Mouse (Mus musculus) activated CD4-positive, CD25-positive, alpha-beta regulatory T cell, adult 4 months (primary cell): ENCODE measurements at regions not wholly inside any gene's neighbourhood (a gene's known extent, or its start where the extent isn't known, plus 50 kb on each side); places are given as distances from the start of the nearest gene placed in this dataset.
"Not testable (repeated sequence)": the region's sequence is repeated elsewhere in the genome, so short reads cannot be mapped to it uniquely, and the experiment has no call there.

ENCODE experiments used
- ATAC-seq: one replicate; pipeline ENCODE4 v1.8.0; 2017

DNA sequence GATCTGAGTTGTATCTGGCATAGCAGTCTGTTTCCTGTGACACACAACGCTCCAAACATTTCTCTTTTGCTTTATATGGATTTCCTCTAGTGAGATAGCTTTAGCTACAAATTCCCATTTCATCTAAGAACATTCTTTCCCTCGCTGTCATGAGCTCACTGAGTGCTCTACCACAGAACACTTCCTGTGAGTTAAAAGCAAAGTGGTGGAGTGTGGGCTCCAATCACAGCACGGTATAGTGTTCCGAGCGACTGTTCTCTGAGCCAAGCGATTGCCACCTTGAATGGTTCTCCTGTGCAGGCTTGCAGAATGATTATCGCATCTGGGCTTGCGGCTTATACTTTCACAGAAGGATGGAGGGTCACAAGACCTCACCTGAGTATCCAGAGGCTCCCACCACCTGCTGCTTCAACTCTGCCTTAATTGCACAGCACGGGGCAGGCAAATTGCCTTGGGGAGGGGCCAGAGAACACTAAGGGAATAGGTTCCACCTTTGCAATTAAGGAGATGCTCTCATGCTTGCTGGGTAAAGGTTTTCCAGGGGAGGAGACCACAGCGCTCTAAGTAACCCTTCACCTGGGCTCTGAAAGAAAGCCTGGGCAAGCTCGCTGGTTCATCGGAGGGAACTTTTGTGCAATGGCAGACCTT lies 477.7 kb downstream of the Zfp704 start:
- ATAC-seq = no peak

DNA sequence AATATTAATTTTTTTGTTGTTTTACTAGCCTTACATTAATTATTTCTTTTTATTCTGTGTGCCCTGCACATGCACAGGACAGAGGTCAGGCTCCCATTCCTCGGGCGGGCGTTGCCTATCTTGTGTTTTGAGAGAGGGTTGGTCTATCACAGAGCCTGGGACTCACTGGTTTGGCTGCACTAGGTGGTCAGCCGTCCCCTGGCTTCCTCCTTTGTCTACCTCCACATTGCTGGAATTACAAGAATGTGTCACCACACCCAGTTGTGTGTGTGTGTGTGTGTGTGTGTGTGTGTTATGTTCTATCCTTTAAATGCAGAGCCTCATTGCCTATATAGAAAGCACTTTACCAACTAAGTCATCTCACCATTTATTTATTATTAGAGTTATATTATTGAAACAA lies 478.5 kb downstream of the Zfp704 start:
- no peak for ATAC-seq

DNA sequence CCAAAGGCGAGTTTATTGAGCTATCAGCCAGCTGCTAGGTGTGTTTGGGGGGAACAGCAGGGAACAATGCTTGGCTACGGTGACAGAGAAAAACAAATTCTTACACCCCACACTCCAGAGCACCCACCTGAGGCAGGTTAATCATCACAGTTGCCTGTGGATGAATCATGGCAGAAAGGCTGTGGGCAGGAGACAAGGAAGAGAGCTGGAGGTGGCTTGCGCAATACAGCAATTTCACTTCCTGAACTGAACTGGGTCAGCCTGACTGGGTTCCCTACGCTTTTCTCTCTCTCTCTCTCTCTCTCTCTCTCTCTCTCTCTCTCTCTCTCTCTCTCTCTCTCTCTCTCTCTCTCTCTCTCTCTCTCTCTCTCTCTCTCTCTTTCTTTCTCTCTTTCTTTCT lies 481.5 kb downstream of the Zfp704 start:
- ATAC-seq = no peak

DNA sequence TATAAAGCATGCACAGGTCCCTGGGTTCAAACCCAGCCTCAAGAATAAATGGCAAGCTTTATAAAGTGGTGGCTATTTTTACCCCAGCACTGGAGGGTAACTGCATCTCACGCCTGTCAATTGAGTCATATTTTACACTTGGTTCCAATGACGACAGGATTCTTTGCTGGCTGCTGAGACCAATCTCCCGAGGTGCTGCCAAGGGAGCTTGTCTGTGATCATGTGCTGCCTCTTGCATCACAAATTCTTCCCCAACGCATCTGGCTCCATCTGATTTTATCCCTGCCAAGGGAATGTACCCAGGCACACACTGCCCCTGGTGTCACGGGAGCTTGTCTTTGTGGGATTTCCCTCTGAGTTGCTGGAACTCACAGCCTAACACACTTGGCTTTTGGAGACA lies 486.8 kb downstream of the Zfp704 start:
- no peak for ATAC-seq

DNA sequence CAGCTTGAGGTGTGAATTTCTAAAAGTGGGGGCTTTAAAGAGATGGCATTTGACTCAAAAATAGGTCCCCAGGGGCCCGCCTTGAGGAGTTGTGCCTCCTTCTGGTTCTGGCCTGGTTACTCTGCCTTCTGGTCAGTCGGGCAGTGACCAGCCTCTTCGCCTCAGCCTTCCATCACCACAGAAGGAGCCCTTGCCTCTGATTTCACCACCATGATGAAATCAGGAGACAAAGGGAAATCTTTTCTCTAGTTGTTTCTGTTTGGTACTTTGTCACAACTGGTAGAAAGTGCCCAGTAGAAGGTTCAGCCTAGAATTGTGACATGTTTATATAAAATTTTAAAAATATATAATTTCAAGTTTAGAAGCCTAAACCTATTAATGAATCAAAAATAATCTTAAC lies 492.0 kb downstream of the Zfp704 start:
- ATAC-seq = no peak

DNA sequence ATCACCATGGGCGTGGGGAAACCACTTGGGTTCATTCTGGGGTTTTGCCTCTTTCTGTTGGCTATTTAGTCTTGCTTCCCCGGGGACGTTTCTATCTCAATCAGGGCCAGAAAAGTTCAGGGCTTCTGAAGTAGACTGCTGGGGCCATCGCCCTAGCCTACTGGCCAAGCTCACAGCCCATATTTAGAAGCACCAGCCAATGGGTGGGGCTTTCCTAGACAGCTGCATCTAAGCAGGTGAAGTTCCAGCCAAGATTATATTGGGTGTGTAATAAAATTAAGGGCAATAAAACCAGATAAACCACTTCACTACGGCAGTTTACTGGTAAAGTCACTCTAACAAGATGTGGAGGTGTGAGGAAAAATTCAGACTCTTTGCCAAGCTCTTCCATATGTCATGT lies 496.5 kb downstream of the Zfp704 start:
- ATAC-seq = no peak

DNA sequence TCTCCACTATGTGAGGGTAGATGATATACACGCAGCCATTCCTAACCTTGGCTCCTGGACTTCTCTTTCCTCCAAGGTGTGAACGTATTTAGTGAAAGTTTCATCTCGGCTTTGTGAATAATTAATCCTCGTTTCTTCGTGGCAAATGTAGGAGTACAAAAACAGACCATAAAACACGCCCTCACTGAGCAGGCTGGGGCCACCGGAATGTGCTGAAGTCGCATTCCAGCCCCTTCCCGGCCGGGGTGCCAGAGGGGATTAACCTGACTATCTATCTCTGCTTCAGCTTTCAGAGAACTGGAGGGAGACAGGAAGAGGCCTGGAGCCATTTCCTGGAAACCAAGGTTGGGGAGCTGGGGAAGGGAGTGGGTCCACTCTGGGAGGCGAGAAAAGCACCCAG lies 499.1 kb downstream of the Zfp704 start:
- no peak for ATAC-seq

DNA sequence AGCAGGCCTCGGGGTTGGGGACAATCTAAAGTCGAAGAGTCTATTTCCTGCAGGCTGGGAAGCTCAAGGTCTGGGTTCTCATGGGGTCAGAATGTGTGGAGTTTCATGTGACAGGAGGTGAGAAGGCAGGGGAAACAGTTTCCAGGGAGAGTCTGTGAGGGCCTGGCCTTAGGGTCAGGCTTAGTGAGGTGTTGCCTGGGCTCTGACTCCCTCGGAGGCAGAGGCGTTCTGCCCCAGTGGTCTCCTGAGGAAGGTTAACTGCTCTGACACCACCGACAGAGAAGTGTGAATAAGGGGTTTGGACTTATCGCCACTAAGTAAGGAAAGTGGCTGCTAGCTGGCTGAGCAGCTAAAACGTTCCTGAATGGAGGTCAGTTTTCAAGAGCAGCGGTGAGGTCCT lies 499.9 kb downstream of the Zfp704 start:
- no peak for ATAC-seq

DNA sequence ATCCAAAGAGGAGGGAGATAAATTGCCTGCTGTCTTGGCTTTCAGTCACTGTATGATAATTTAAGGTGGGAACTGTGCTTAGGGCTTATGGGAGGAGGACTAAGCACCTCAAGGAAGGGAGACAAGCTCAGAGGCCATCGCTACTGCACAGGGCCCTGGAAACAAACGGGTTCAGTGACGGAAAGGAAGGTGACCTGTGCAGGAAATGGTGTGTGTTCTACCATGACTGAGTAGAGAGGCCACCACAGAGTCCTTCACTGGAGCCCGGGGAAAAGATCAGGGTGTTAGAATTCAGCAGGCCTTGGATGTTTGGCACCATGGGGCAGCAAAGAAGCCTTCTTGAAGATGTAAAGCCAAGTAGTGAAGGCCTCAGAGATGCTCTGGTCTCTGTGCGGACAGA lies 500.4 kb downstream of the Zfp704 start:
- ATAC-seq = no peak

DNA sequence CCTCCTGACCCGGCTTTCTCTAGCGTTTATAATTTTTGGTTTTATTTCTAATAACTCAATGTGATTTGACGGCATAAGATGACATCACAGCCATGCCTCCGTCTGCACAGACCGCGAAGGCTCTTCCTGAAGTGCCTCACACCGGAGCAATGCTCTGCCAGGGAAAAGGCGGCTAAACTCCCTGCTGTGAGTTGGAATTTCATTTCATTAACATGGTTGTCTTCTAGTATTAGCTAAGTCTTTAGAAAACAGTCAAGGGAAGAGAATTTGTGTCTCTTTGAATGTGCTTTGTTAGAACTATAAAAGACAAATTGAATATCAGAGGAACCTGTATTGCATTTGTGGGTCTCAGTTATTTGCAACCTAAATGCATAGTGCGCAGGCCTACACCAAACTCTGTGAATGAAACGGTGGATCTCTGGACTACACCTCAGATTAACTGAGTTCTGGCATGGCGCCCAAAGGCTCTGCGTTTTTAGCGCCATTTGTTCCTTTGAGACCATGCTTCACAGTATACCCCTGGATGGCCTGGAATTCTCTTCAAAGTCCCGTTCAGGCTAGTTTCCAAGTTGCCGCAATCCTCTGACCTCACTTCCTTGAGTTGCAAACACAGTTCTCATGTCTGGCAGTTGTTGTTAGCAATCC lies 502.0 kb downstream of the Zfp704 start:
- ATAC-seq = no peak

DNA sequence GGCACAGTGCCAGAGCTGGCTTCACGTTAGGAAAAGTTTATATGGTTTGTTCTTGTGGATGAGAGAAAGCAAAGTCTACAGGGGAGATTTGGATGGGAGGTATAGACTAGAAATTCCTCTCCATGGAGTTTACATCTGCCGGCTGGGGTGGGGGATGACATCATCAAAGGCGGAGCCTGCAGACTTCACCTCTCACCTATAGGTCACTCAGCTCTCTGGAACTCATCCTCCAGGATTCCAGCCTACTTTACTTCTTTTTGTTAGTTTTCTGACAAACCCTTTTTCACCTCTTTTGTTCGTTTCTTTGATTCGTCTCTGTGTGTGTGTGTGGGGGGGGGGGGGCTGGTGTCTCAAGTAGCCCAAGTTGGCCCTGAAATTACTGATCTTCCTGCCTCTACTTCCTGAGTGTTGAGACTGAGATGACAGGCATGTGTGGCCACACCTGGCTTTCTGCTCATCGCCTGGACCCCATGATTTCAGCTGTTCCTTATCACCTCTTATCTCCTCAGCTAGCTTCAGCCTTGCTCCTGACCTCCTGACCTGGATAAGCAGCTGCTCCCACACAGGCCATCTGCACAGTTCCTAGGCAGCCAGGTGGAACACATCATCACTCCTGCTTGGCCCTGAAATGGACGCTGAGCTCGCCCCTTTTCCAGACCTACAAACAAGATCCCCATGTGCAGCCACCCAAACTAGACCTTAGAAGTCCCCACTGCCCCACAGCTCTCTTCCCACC lies 504.5 kb downstream of the Zfp704 start:
- no peak for ATAC-seq

DNA sequence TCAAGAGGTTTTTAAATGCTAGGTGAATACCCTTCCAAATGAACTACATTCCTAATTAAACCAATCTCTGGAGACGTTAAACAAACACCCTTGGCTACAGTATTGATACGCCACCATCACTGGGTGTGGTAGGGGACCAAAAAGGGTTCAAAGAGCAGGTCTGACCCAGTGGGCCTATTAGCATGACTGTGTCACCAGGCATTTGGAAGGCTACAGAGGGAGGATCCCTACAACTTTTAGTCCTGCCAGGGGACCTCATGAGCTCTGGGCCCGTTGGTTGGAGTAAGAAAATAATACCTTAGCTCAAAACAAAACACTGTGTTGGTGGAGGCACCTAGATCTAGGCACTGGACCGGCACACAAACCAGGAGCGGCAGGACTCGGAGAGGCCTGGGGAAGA lies 506.4 kb downstream of the Zfp704 start:
- no peak for ATAC-seq

DNA sequence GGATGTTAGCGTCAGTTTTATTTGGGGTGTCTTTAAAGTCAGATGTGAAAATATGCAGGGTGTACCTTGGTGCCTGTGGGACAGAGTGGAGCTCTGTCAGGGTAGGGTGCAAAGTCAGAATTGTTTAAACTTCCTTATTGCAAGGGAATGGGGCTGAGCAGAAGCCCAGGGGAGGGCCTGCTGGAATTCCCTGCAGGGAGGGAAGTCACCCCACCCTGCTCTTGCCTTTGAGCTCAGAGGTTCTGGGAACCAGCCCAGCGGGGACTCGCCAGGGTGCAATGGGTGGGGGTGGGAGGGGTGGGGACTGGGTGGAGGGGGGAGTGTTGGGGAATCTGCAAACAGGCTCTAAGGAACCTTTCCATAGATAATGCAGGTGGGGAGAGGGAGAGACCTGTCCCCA lies 508.6 kb downstream of the Zfp704 start:
- no peak for ATAC-seq

DNA sequence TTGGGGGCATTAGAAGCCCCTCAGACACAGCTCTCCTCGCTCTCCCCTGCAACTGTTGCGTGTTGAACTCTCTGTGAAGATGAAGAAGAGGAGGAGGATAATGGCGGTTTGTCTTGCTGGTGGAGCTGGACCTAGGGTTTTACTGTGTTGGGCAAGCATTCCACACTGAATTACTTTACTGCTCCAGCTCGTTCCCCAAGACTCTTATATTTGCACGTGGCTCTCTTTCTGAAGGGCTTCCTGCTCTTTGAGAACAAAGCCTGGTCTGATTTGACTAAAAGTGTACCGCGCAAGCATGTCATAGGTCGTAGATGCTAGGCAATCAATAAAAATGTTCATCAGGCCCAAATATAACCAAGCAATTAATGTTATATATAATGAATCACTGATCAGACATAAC lies 509.1 kb downstream of the Zfp704 start:
- no peak for ATAC-seq

DNA sequence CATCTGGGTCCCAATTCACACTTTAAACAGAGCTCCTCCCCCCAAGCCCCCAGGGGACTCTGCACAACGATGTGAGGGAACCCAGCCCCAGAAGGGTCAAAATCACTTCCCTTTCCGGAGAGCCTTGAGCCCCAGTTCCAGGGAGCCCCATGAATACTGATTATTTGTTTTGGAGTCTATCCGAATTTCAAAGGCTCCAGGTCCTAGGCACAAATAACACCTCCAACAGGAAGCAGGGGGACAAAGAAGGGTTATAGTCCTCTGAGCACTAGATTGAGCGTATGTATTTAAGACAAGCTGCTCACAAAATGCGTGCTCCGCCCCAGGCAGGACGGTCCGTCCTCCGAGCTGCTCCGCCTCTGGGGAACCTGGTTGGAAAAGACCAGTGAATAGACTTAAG lies 511.4 kb downstream of the Zfp704 start:
- ATAC-seq = no peak

DNA sequence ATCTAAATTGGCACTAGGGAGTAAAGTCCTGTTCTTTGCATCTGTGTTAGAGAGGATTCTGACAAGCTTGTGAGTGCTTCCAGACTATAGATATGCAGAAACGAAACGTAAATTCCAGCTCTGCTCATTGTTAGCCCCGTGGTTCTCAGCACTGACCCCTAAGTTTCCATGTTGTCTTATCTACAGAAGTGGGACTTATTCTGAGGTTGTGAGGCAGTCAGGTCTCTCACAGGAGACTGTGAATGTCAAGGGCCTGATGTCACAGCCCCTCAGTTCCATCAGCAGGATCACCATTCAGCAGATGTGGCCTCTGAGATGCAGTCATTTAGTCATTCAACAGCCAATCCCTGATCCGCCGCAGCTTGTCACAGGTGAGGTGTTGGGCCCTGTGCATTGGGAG lies 525.8 kb downstream of the Zfp704 start:
- no peak for ATAC-seq

DNA sequence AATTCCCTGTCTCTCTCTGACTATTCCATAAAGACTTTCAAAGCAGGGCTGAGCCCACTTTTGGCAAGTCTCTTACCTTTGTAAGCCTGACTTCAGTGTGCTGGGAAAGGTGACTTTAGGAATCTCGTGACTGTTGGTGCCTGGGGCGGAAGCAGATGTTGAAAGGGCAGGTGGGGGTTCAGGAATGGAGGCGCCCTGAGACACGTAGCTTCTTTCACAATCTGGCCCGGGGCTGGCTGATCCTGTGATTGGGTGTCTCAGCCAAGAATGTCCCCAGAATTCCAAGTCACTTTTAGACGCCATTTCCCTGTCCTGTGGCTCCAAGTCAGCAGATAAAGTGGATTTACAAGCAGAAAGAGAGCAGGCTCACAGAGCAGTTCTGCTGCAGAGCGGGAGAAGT lies 527.8 kb downstream of the Zfp704 start:
- no peak for ATAC-seq

DNA sequence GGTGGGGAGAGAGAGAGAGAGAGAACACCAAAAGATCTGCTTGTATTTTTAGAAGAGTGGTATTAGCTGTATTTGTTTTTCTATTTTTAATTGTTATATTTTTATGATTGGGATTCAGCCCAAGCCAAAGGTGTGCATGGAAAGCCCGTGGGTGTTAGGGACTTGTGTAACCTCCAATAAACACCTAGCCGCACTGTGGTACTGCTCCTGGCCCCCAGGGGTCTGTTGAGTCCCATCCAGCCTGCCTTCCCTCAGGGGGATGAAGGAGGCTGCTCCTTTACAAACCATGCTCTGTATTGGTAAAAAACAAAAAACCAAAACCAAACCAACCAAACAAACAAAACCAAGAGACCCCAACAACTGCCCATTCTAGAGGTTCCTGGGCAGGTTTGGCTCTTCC lies 531.7 kb downstream of the Zfp704 start:
- no peak for ATAC-seq

DNA sequence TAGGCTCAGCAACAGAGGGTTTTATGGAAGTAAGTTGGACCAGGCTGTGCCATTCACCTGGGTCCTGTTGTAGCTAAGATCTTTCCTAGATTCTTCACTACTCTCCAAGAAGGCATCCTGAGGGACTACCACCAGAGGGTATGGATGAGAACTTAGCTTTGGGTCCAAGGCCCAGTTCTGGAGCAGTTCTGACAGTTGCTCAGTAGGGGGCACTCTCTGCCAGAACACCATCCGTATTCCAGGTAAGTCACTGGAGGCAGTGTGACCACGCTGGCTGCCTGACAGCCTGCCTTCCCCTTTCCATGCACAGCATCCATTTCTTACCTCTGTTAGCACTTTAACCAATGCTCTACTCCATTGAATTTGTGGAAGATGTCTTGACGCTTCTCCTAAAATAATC lies 533.2 kb downstream of the Zfp704 start:
- ATAC-seq = peak; percentile 40

DNA sequence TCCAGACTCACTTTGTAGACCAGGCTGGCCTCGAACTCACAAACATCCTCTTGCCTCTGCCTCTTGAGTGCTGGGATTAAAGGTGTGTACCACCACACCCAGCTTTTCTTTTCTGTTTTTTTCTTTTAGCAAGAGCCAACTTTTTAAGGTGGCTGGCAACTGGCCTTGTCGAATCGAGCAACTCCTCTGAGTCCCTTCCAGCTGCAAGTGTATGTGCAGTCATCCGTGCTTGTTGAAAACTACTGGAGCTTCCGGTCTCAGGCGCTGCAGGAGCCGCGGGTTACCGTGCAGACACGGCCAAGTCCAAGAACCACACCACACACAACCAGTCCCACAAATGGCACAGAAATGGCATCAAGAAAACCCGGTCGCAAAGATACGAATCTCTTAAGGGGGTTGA lies 537.4 kb downstream of the Zfp704 start:
- not testable (repeated sequence) for ATAC-seq

DNA sequence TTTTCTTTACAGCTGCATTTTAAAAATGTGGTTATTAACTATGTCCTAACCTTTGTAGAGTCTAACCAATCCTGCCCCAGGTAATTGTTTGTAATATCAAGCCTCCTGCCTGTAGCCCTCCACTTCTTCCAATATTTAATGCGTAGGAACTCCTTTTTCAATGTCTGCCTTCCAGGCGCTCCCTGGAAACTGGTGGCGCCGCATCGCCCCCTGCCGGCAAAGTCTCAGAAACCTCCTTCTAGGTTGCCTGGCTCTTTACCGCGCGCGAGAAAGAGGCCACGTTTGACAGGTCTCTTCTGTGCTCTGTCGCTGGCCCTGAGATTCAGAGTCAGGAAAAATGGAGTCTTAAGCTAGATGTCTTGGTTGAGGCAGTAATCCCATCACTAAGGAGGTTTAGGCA lies 542.8 kb downstream of the Zfp704 start:
- ATAC-seq = peak; percentile 43

DNA sequence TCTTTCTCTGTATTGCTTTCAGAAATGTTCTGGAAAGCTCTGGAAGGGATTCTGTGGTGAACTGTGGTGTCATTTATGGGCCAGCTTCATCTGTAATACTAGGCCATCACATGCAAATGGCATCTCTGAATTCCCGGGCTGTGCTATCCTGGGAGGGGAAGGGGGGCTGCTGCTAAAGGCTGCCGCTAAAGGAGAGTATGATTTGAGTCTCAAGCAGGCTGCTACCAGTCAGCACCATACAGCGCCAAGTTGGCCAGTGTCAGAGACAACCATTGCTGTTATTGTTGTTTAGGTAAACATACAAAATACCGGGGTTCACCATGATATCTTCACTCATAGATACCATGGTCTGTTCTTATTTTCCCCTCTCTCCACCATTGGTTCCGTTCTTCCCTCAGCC lies 543.5 kb downstream of the Zfp704 start:
- no peak for ATAC-seq

DNA sequence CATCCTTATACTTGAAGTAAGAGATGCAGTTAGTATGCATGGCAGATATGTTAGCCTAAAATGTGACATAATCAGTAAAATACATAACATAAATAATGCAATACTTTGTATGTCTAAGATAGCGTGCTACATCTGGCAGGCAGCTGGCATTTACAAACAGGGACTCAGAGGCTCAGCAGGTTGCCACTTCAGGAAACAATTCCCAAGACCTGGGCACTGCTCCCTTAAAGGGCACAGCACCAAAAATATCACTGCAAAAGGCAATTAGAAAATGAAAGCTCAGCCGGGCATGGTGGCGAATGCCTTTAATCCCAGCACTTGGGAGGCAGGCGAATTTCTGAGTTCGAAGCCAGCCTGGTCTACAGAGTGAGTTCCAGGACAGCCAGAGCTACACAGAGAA lies 544.0 kb downstream of the Zfp704 start:
- no peak for ATAC-seq

DNA sequence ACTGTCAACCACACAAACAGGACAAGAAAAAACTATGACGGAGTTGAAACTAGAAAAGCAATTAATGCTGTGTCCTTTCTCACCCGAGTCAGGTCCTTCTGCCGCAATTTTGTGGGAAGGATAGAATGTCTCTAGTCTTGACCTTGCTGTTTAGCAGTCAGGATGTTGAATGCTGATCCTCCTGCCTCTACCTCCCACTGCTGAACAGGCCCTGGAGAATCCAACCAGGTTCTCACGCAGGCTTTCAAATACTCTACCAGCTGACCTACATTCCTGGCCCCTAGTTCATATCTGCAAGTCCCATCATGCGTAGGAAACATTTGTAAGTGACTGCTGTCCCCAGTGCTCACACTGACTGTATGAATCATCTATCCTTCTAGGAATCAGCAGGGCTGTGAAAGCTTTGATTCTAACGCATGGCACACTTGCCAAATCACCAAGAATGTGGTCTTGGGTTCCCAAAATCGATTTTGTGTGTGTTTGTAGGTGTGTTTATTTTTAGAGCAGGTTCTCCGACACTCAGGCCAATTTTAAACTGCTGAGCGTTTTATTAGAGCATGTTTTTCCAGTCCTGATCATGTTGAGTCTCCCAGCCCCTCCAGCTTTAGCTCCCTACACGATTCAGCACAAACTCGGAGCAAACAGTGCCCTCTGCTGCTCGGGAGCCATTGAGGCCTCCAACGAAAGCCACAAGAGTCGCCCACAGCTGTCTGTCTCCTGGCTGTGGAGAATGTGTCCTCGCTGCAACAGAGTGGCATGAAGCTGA lies 545.4 kb downstream of the Zfp704 start:
- no peak for ATAC-seq
